In genomic region chr19:57014808-57015207, GRCm38 (mm10) we compare ENCODE assay signal across 18 mouse cellular contexts. TPM values are rescaled to one million over a fixed set of nuclear protein-coding genes. Genes with fewer than 3 reads are reported as not detected.
A peak's percentile ranks its signal among the peaks of the same experiment; 100 is the strongest.
DNase-seq lines count a peak whose midpoint lies in the region; ATAC-seq and TF ChIP-seq lines count a peak whose summit lies in the region.
"Had no signal": no experiment of that assay in that cellular context is flagged by ENCODE, and none has a peak within 500 bp of the region (broad histone marks: within the 10 kb centered on the region; RNA-seq: fewer than 3 reads in every experiment).

No protein-coding gene starts in this region.

- H3K9ac ChIP-seq in lung, postnatal 0 days (replicated peaks; ENCODE audit: low read depth), result no peak overlapping the region
- H3K9ac ChIP-seq: forebrain, postnatal 0 days; kidney, embryonic 15.5 days; lung, embryonic 14.5 days had no signal

- 56% methylated on average over 3 of the region's 3 CpGs for WGBS in lung, postnatal 0 days

- no peaks in the 10 kb centered on the region for H3K79me3 ChIP-seq in C2C12 (ENCODE audit: low read depth)

- no peaks in the 10 kb centered on the region for H3K27me3 ChIP-seq in lung, postnatal 0 days (replicated peaks; ENCODE audit: insufficient read depth, low read length)
- H3K27me3 ChIP-seq in C2C12 (ENCODE audit: control insufficient read depth, insufficient read depth, insufficient read length), result no peaks in the 10 kb centered on the region
- H3K27me3 ChIP-seq in Patski, result no peaks in the 10 kb centered on the region
- H3K27me3 ChIP-seq: kidney, embryonic 15.5 days had no signal

- no peak for TF ChIP-seq EP300 in lung, postnatal 0 days (IDR thresholded peaks at IDR 0.05)

- no peak overlapping the region for H3K4me2 ChIP-seq in lung, postnatal 0 days (replicated peaks; ENCODE audit: low read depth, low read length)
- H3K4me2 ChIP-seq: kidney, embryonic 15.5 days; lung, embryonic 14.5 days had no signal

- no peaks in the 10 kb centered on the region for H3K79me2 ChIP-seq in C2C12 (ENCODE audit: control insufficient read depth, insufficient read depth)

- H3ac ChIP-seq in C2C12 (ENCODE audit: control insufficient read depth, insufficient read length, low read depth), result no peak overlapping the region

- TF ChIP-seq CTCF in lung, postnatal 0 days (IDR thresholded peaks at IDR 0.05), result no peak
- TF ChIP-seq CTCF in C2C12 (IDR thresholded peaks at IDR 0.05; ENCODE audit: control insufficient read depth, insufficient read depth, insufficient read length) (no peak), Patski (IDR thresholded peaks at IDR 0.05) (no peak)

- H3K4me3 ChIP-seq in lung, postnatal 0 days (ENCODE audit: low read depth, low read length), result no peak overlapping the region
- H3K4me3 ChIP-seq in C2C12 (ENCODE audit: insufficient read depth, poor library complexity, severe bottlenecking), result no peak overlapping the region
- H3K4me3 ChIP-seq: embryonic facial prominence, embryonic 10.5 days; heart, adult 2 months; kidney, embryonic 15.5 days; midbrain, embryonic 10.5 days had no signal

- POLR2A ChIA-PET in Patski (lab: Charles Lee), result interaction anchor here (2.2 kb wide), 1 partner anchor 17 kb away, joined by 5 read pairs; no protein-coding TSS in a partner anchor

- no peaks in the 10 kb centered on the region for H3K9me3 ChIP-seq in lung, postnatal 0 days (ENCODE audit: low read length)
- H3K9me3 ChIP-seq: embryonic facial prominence, embryonic 10.5 days; kidney, embryonic 15.5 days; midbrain, embryonic 10.5 days had no signal

- peaks cover 8% of the 10 kb centered on the region; the same call in 1 of the 2 replicates for H3K4me1 ChIP-seq in lung, postnatal 0 days (ENCODE audit: insufficient read depth, low read depth, low read length)

- CTCF ChIA-PET in Patski (lab: Charles Lee), result interaction anchor here (1.2 to 1.6 kb wide), 2 partner anchors 16 to 18 kb away, joined by 3 to 4 read pairs; no protein-coding TSS in a partner anchor

- ATAC-seq in lung, postnatal 0 days, result peak; percentile 86
- peak; percentile 86 for ATAC-seq in Patski
- peak; percentile 14; the same call in 1 of the 2 replicates for ATAC-seq in neutrophil, adult 5-6 weeks (ENCODE audit: extremely low read depth, insufficient number of reproducible peaks, low FRiP score, poor library complexity, severe bottlenecking)
- ATAC-seq: forebrain, postnatal 0 days; hindbrain, embryonic 16.5 days had no signal

- DNase-seq in lung, postnatal 0 days (ENCODE audit: low spot score), result peak; percentile 73
- DNase-seq in lung, postnatal 25 days (ENCODE audit: low spot score), result no peak
- peak; percentile 85 for DNase-seq in Patski (ENCODE audit: low read depth, low spot score)
- DNase-seq in kidney, adult 11 months, result no peak
- no peak for DNase-seq in left cerebral cortex, adult 18-20 months (ENCODE audit: low spot score in 2 of 2)
- DNase-seq: cerebellum, postnatal 25 days; forebrain, postnatal 0 days; heart, postnatal 14 days; liver; lung, embryonic 14.5 days had no signal

- in situ Hi-C loops in Patski (cut with MboI; ENCODE audit: low pct_unique_long_range_greater_than_20kb), result no loop called here

- no peak overlapping the region for H3K27ac ChIP-seq in lung, postnatal 0 days (ENCODE audit: low read length)
- H3K27ac ChIP-seq: heart, adult 2 months; kidney, embryonic 15.5 days; midbrain, embryonic 10.5 days had no signal

- H3K36me3 ChIP-seq in lung, postnatal 0 days (ENCODE audit: insufficient read depth, low read length), result no peaks in the 10 kb centered on the region
- no peaks in the 10 kb centered on the region for H3K36me3 ChIP-seq in C2C12 (ENCODE audit: control insufficient read depth, insufficient read depth)
- H3K36me3 ChIP-seq: embryonic facial prominence, embryonic 10.5 days; kidney, embryonic 15.5 days; midbrain, embryonic 10.5 days had no signal

TF ChIP-seq in C2C12, 6 proteins besides CTCF, POLR2A, EP300 and RAD21:
- no peak for TF ChIP-seq MYOG (IDR thresholded peaks at IDR 0.05; ENCODE audit: control insufficient read depth, extremely low read depth, insufficient read length)
- no peak for TF ChIP-seq MYOD1 (IDR thresholded peaks at IDR 0.05; ENCODE audit: control insufficient read depth, insufficient read length, low read depth)
- TF ChIP-seq MAX (IDR thresholded peaks at IDR 0.05), result no peak
- TF ChIP-seq CEBPB (IDR thresholded peaks at IDR 0.05; ENCODE audit: low read depth), result no peak
- peak; percentile 10 for TF ChIP-seq FOSL1 (IDR thresholded peaks at IDR 0.05; ENCODE audit: insufficient read depth, low read length, poor library complexity, severe bottlenecking)
- no peak for TF ChIP-seq USF1 (IDR thresholded peaks at IDR 0.05; ENCODE audit: low read depth)

RNA-seq across cellular contexts. Expression of gene Afap1l2, which starts 6.8 kb away (rescaled TPM):
- 15.5 and 18.8 TPM in 2 replicates for polyA plus RNA-seq in lung, postnatal 0 days (2015; fragmentation: Nextera tagmentation; extraction: Ambion mirVana)
- polyA plus RNA-seq in C2C12 (2012; fragmentation: generic; extraction: Trizol), result 0.90 TPM
- polyA plus RNA-seq in Patski (2021), result 132 TPM
- total RNA-seq in neutrophil, adult 5-6 weeks (2017), result not detected in 2 replicates
- 1 to 10 TPM; 7.5 to 8.0 TPM for total RNA-seq in left cerebral cortex, adult 18-20 months (2021)
- total RNA-seq: MEL had no signal

Comparison
In these comparisons a context has a peak if more than half of its experiments do, and no peak if none do; other contexts are left out.
1. DNase-seq: peak in lung, postnatal 0 days (single experiment) and Patski (single experiment); none in lung, postnatal 25 days (single experiment), kidney, adult 11 months (single experiment) and left cerebral cortex, adult 18-20 months (0 of 2).
2. ATAC-seq: peak in every context shown above with its lines; median percentile 86 in lung, postnatal 0 days; 86 in Patski; 14 in neutrophil, adult 5-6 weeks.